Mouse (Mus musculus) testis, adult 2 months (tissue): Measurements from ENCODE around the gene Rbl1.

Experiments used
- CTCF ChIP-seq: fragments of 200-500 bp; IDR thresholded peaks from 2 replicates; pipeline ENCODE4 v1.5.1; 2012; ENCODE audit warnings: low read depth, mild to moderate bottlenecking, inconsistent platforms, low read length, moderate library complexity; ENCODE audit not compliant: control insufficient read depth, insufficient read depth, insufficient replicate concordance
- POLR2A ChIP-seq: fragments of 200-500 bp; IDR thresholded peaks from 2 replicates; pipeline ENCODE4 v1.6.1; 2012; ENCODE audit warnings: low read depth, mild to moderate bottlenecking, inconsistent platforms, low read length, moderate library complexity; ENCODE audit not compliant: control insufficient read depth

- TF ChIP-seq POLR2A (no peak), CTCF (no peak)
Measured at GRCm38 (mm10) chr2:157170626-157171025, 33.7 kb downstream of the Rbl1 start.
